Mouse (Mus musculus) C2C12 (cell line): ENCODE results near the gene Pex14. TPM values are rescaled to one million over a fixed set of nuclear protein-coding genes. Genes with fewer than 3 reads are reported as not detected.

ENCODE experiments used
- H3K27me3 ChIP-seq: one replicate; pipeline ENCODE4 v1.6.1; 2011; ENCODE audit not compliant: control insufficient read depth, insufficient read depth, insufficient read length
- H3K36me3 ChIP-seq: one replicate; pipeline ENCODE4 v1.6.1; 2011; ENCODE audit not compliant: control insufficient read depth, insufficient read depth
- H3K4me3 ChIP-seq: one replicate; pipeline ENCODE4 v1.5.1; 2011; ENCODE audit warnings: mild to moderate bottlenecking, control low read depth; ENCODE audit not compliant: poor library complexity, insufficient read depth, severe bottlenecking
- H3K79me2 ChIP-seq: one replicate; pipeline ENCODE4 v1.6.1; 2011; ENCODE audit not compliant: control insufficient read depth, insufficient read depth
- H3K79me3 ChIP-seq: one replicate; pipeline ENCODE4 v1.6.1; 2011; ENCODE audit warnings: low read depth, control low read depth
- H3ac ChIP-seq: one replicate; pipeline ENCODE3; 2011; ENCODE audit warnings: low read depth; ENCODE audit not compliant: control insufficient read depth, insufficient read length
- CEBPB ChIP-seq: IDR thresholded peaks from one replicate; pipeline ENCODE4 v1.6.1; 2011; ENCODE audit warnings: low read depth, mild to moderate bottlenecking, control low read depth, moderate library complexity
- CTCF ChIP-seq: IDR thresholded peaks from one replicate; pipeline ENCODE4 v1.5.1; 2011; ENCODE audit not compliant: control insufficient read depth, insufficient read depth, insufficient read length
- FOSL1 ChIP-seq: IDR thresholded peaks from one replicate; pipeline ENCODE4 v1.8.0; 2011; ENCODE audit warnings: mild to moderate bottlenecking, low read length; ENCODE audit not compliant: poor library complexity, insufficient read depth, severe bottlenecking
- MAX ChIP-seq: IDR thresholded peaks from one replicate; pipeline ENCODE4 v1.6.1; 2011; ENCODE audit warnings: mild to moderate bottlenecking, control low read depth
- MYOD1 ChIP-seq: IDR thresholded peaks from one replicate; pipeline ENCODE4 v1.6.1; 2011; ENCODE audit warnings: low read depth; ENCODE audit not compliant: control insufficient read depth, insufficient read length
- MYOG ChIP-seq: IDR thresholded peaks from one replicate; pipeline ENCODE4 v1.6.1; 2011; ENCODE audit not compliant: control insufficient read depth, insufficient read length; ENCODE audit errors: extremely low read depth
- USF1 ChIP-seq: IDR thresholded peaks from one replicate; pipeline ENCODE4 v1.6.1; 2011; ENCODE audit warnings: low read depth, mild to moderate bottlenecking, control low read depth, moderate library complexity
- polyA plus RNA-seq: library from polyadenylated mRNA; unstranded; fragments of >200 nt; fragmentation: generic; extraction: Trizol; gene quantifications from one replicate; pipeline ENCODE4 v1.2.1, GENCODE M21; 2012; ENCODE audit warnings: missing spikeins

Pex14 gene
- polyA plus RNA-seq, 1 experiment: 40.3 TPM

GRCm38 (mm10) chr4:148914863-148915622 lies 184.6 kb downstream of the Pex14 start:
- no peak overlapping the region for H3K4me3 ChIP-seq
- no peaks in the 10 kb centered on the region for H3K36me3 ChIP-seq
- no peaks in the 10 kb centered on the region for H3K79me2 ChIP-seq
- TF ChIP-seq FOSL1 (no peak), CEBPB (no peak), MYOG (no peak), CTCF (no peak), MAX (no peak), MYOD1 (no peak), USF1 (no peak)
- H3K27me3 ChIP-seq: peaks cover 18% of the 10 kb centered on the region
- H3ac ChIP-seq: no peak overlapping the region
- H3K79me3 ChIP-seq: no peaks in the 10 kb centered on the region

- H3ac ChIP-seq: no peak overlapping the region
- peaks cover 5% of the 10 kb centered on the region for H3K27me3 ChIP-seq
- no peaks in the 10 kb centered on the region for H3K79me2 ChIP-seq
- no peak overlapping the region for H3K4me3 ChIP-seq
- H3K79me3 ChIP-seq: no peaks in the 10 kb centered on the region
- no peak for TF ChIP-seq MYOD1
- TF ChIP-seq CEBPB: no peak
- no peak for TF ChIP-seq MYOG
- TF ChIP-seq MAX: no peak
- TF ChIP-seq FOSL1: no peak
- TF ChIP-seq USF1: no peak
- TF ChIP-seq CTCF: no peak
- no peaks in the 10 kb centered on the region for H3K36me3 ChIP-seq
Observed at GRCm38 (mm10) chr4:148912826-148913590, 186.7 kb downstream of the Pex14 start.

GRCm38 (mm10) chr4:148912134-148912533 lies 187.5 kb downstream of the Pex14 start:
- TF ChIP-seq MYOG: no peak
- no peak for TF ChIP-seq FOSL1
- no peak for TF ChIP-seq CTCF
- TF ChIP-seq MAX: no peak
- no peak for TF ChIP-seq MYOD1
- TF ChIP-seq CEBPB: no peak
- TF ChIP-seq USF1: no peak
- H3K36me3 ChIP-seq: no peaks in the 10 kb centered on the region
- no peak overlapping the region for H3K4me3 ChIP-seq
- H3K79me3 ChIP-seq: no peaks in the 10 kb centered on the region
- H3K27me3 ChIP-seq: peaks cover 1% of the 10 kb centered on the region
- no peaks in the 10 kb centered on the region for H3K79me2 ChIP-seq
- H3ac ChIP-seq: no peak overlapping the region

Other genes starting within 250 kb of the Pex14 start
- gene Dffa, start 4.3 kb upstream of the Pex14 start, polyA plus RNA-seq: 13.1 TPM
- 0.20 TPM for gene Cort, start 26.9 kb upstream of the Pex14 start, polyA plus RNA-seq
- 32.5 TPM for gene Cenps, start 37.8 kb upstream of the Pex14 start, polyA plus RNA-seq
- gene Pgd, start 66.9 kb upstream of the Pex14 start, polyA plus RNA-seq: 346 TPM
- gene Kif1b, start 207.8 kb upstream of the Pex14 start, polyA plus RNA-seq: 10.1 TPM